Mouse (Mus musculus) liver, adult 2 months (tissue): ENCODE results near the gene Usp7. TPM values are rescaled to one million over a fixed set of nuclear protein-coding genes. Genes with fewer than 3 reads are reported as not detected.
A peak's percentile ranks its signal among the peaks of the same experiment; 100 is the strongest.

Experiments used
- DNase-seq: peaks from one replicate; pipeline ENCODE4 v3.0.0-alpha.2; 2011; ENCODE audit warnings: low read depth, low spot score; ENCODE audit errors: extremely low read depth
- H3K27ac ChIP-seq: fragments of 200-500 bp; replicated peaks from 2 replicates; pipeline ENCODE4 v1.5.1; 2012; ENCODE audit warnings: low read depth, mild to moderate bottlenecking, control low read depth, inconsistent platforms, low read length; ENCODE audit not compliant: insufficient read depth
- H3K27me3 ChIP-seq: fragments of 200-500 bp; 2 replicates; pipeline ENCODE4 v1.6.1; 2012; ENCODE audit warnings: mild to moderate bottlenecking, moderate library complexity, low read length, inconsistent platforms; ENCODE audit not compliant: control insufficient read depth, insufficient read depth
- H3K36me3 ChIP-seq: fragments of 200-500 bp; 2 replicates; pipeline ENCODE4 v1.6.1; 2012; ENCODE audit warnings: low read length, inconsistent platforms; ENCODE audit not compliant: control insufficient read depth, insufficient read depth
- H3K4me1 ChIP-seq: fragments of 200-500 bp; 2 replicates; pipeline ENCODE4 v1.6.1; 2011; ENCODE audit warnings: low read length; ENCODE audit not compliant: control insufficient read depth, insufficient read depth
- H3K4me3 ChIP-seq: fragments of 200-500 bp; 2 replicates; pipeline ENCODE4 v1.5.1; 2011; ENCODE audit warnings: low read depth, mild to moderate bottlenecking, control low read depth, low read length, moderate library complexity; ENCODE audit not compliant: insufficient read depth
- H3K79me2 ChIP-seq: fragments of 200-500 bp; 2 replicates; pipeline ENCODE4 v1.6.1; 2012; ENCODE audit warnings: inconsistent platforms, mild to moderate bottlenecking, low read length, moderate library complexity; ENCODE audit not compliant: control insufficient read depth, insufficient read depth
- H3K9ac ChIP-seq: fragments of 200-500 bp; 2 replicates; pipeline ENCODE4 v1.6.1; 2012; ENCODE audit warnings: low read depth, mild to moderate bottlenecking, control low read depth, inconsistent platforms, low read length
- CTCF ChIP-seq: fragments of 200-500 bp; IDR thresholded peaks from 2 replicates; pipeline ENCODE4 v1.5.1; 2011; ENCODE audit warnings: low read depth, low read length, control low read depth
- POLR2A ChIP-seq: fragments of 200-500 bp; IDR thresholded peaks from 2 replicates; pipeline ENCODE4 v1.6.1; 2011; ENCODE audit warnings: low read length, control low read depth; ENCODE audit not compliant: insufficient read depth; ENCODE audit errors: extremely low read depth
- WGBS: fragments of 180-500 bp; shearing (Covaris S2); methylation state at CpG from one replicate; pipeline ENCODE4 v1.1.7; 2018; 5-methylcytosine and 5-hydroxymethylcytosine counted together
- polyA plus RNA-seq: library from polyadenylated mRNA; depleted of rRNA; stranded (reverse); fragments of >200 nt; gene quantifications from 2 replicates; pipeline ENCODE4 v1.2.3, GENCODE M21; 2012
- total RNA-seq: library from RNA; depleted of rRNA; stranded (reverse); fragments of >200 nt; gene quantifications from 2 replicates; pipeline ENCODE4 v1.2.3, GENCODE M21; 2014

Gene Usp7
- total and polyA plus RNA-seq, 2 experiments = 12.5 to 41.5 TPM

- Histone ChIP-seq H3K36me3 (peaks cover 31% of the 10 kb centered on the region), H3K4me1 (no peaks in the 10 kb centered on the region; the same call in 1 of the 2 replicates), H3K27ac (no peak overlapping the region), H3K27me3 (no peaks in the 10 kb centered on the region), H3K4me3 (no peak overlapping the region), H3K9ac (no peak overlapping the region), H3K79me2 (peaks cover 46% of the 10 kb centered on the region)
- WGBS = 71% methylated on average over 6 of the region's 6 CpGs
- no peak for DNase-seq
- TF ChIP-seq POLR2A = no peak
- no peak for TF ChIP-seq CTCF
Measured at GRCm38 (mm10) chr16:8716300-8716699, 75.8 kb downstream of the Usp7 start.

- H3K9ac ChIP-seq = no peak overlapping the region
- TF ChIP-seq POLR2A (no peak), CTCF (no peak)
- no peak for DNase-seq
- 87% methylated on average over 10 of the region's 10 CpGs for WGBS
- peaks cover 35% of the 10 kb centered on the region for H3K36me3 ChIP-seq
- H3K79me2 ChIP-seq = peaks cover 42% of the 10 kb centered on the region
- no peaks in the 10 kb centered on the region for H3K27me3 ChIP-seq
- H3K4me1 ChIP-seq = no peaks in the 10 kb centered on the region; the same call in 1 of the 2 replicates
- H3K4me3 ChIP-seq = no peak overlapping the region
- H3K27ac ChIP-seq = no peak overlapping the region
Measured at GRCm38 (mm10) chr16:8715513-8716080, 76.5 kb downstream of the Usp7 start.

- TF ChIP-seq CTCF = no peak
- no peak for TF ChIP-seq POLR2A
- H3K79me2 ChIP-seq = peaks cover 37% of the 10 kb centered on the region
- H3K4me3 ChIP-seq = no peak overlapping the region
- H3K4me1 ChIP-seq = no peaks in the 10 kb centered on the region; the same call in 1 of the 2 replicates
- no peak overlapping the region for H3K9ac ChIP-seq
- no peak for DNase-seq
- H3K27ac ChIP-seq = no peak overlapping the region
- WGBS = 88% methylated on average over 5 of the region's 5 CpGs
- no peaks in the 10 kb centered on the region for H3K27me3 ChIP-seq
- peaks cover 42% of the 10 kb centered on the region for H3K36me3 ChIP-seq
Measured at GRCm38 (mm10) chr16:8714851-8715250, 77.3 kb downstream of the Usp7 start.

- Histone ChIP-seq H3K36me3 (peaks cover 67% of the 10 kb centered on the region), H3K9ac (no peak overlapping the region), H3K79me2 (peaks cover 17% of the 10 kb centered on the region), H3K27me3 (no peaks in the 10 kb centered on the region), H3K27ac (no peak overlapping the region), H3K4me3 (no peak overlapping the region), H3K4me1 (no peaks in the 10 kb centered on the region)
- WGBS = 89% methylated on average over 9 of the region's 9 CpGs
- TF ChIP-seq CTCF (no peak), POLR2A (no peak)
- no peak for DNase-seq
Measured at GRCm38 (mm10) chr16:8711998-8712397, 80.1 kb downstream of the Usp7 start.

GRCm38 (mm10) chr16:8700586-8700985 is 91.5 kb downstream of the Usp7 start:
- Histone ChIP-seq H3K27me3 (no peaks in the 10 kb centered on the region), H3K79me2 (no peaks in the 10 kb centered on the region), H3K9ac (no peak overlapping the region), H3K4me3 (no peak overlapping the region), H3K36me3 (peaks cover 75% of the 10 kb centered on the region), H3K27ac (no peak overlapping the region), H3K4me1 (no peaks in the 10 kb centered on the region)
- DNase-seq = peak; percentile 19
- WGBS = 51% methylated on average over 3 of the region's 3 CpGs
- TF ChIP-seq CTCF = no peak
- TF ChIP-seq POLR2A = no peak

GRCm38 (mm10) chr16:8699556-8699955 is 92.6 kb downstream of the Usp7 start:
- Histone ChIP-seq H3K27me3 (no peaks in the 10 kb centered on the region), H3K9ac (no peak overlapping the region), H3K4me1 (no peaks in the 10 kb centered on the region), H3K79me2 (no peaks in the 10 kb centered on the region), H3K36me3 (peaks cover 75% of the 10 kb centered on the region), H3K27ac (no peak overlapping the region), H3K4me3 (no peak overlapping the region)
- no peak for DNase-seq
- TF ChIP-seq CTCF (no peak), POLR2A (no peak)
- WGBS = 92% methylated on average over 8 of the region's 8 CpGs
